Comparison of ENCODE assay signal across 20 mouse cellular contexts in genomic region chr3:90111706-90112105, GRCm38 (mm10). TPM values are rescaled to one million over a fixed set of nuclear protein-coding genes. Genes with fewer than 3 reads are reported as not detected.
A peak's percentile ranks its signal among the peaks of the same experiment; 100 is the strongest.
DNase-seq lines count a peak whose midpoint lies in the region; ATAC-seq and TF ChIP-seq lines count a peak whose summit lies in the region.
"Had no signal": no experiment of that assay in that cellular context is flagged by ENCODE, and none has a peak within 500 bp of the region (broad histone marks: within the 10 kb centered on the region; RNA-seq: fewer than 3 reads in every experiment).

No protein-coding gene starts in this region.

- H3K9me3 ChIP-seq in forebrain, postnatal 0 days (ENCODE audit: low read length): no peaks in the 10 kb centered on the region
- H3K9me3 ChIP-seq in forebrain, embryonic 16.5 days (ENCODE audit: control insufficient read depth, low read length): no peaks in the 10 kb centered on the region
- no peaks in the 10 kb centered on the region for H3K9me3 ChIP-seq in heart, embryonic 16.5 days (replicated peaks; ENCODE audit: control insufficient read depth, low read length)
- H3K9me3 ChIP-seq in hindbrain, embryonic 13.5 days: no peaks in the 10 kb centered on the region
- H3K9me3 ChIP-seq: hindbrain, embryonic 12.5 days; midbrain, embryonic 10.5 days; neural tube, embryonic 13.5 days had no signal

- no peaks in the 10 kb centered on the region for H3K36me3 ChIP-seq in forebrain, postnatal 0 days (ENCODE audit: insufficient read depth)
- H3K36me3 ChIP-seq in forebrain, embryonic 16.5 days (ENCODE audit: control insufficient read depth, insufficient read depth): no peaks in the 10 kb centered on the region
- H3K36me3 ChIP-seq in heart, embryonic 16.5 days (ENCODE audit: control insufficient read depth, insufficient read depth): no peaks in the 10 kb centered on the region
- H3K36me3 ChIP-seq in hindbrain, embryonic 13.5 days: no peaks in the 10 kb centered on the region
- H3K36me3 ChIP-seq: hindbrain, embryonic 12.5 days; midbrain, embryonic 10.5 days; neural tube, embryonic 13.5 days had no signal

- no peaks in the 10 kb centered on the region for H3K4me1 ChIP-seq in forebrain, postnatal 0 days (ENCODE audit: insufficient read depth)
- H3K4me1 ChIP-seq in forebrain, embryonic 16.5 days (replicated peaks; ENCODE audit: control insufficient read depth, insufficient read depth, low read length): no peaks in the 10 kb centered on the region
- H3K4me1 ChIP-seq in heart, embryonic 16.5 days (ENCODE audit: control insufficient read depth, insufficient read depth, low read length): peaks cover 4% of the 10 kb centered on the region
- H3K4me1 ChIP-seq in hindbrain, embryonic 13.5 days (replicated peaks): no peaks in the 10 kb centered on the region
- H3K4me1 ChIP-seq: hindbrain, embryonic 12.5 days; midbrain, embryonic 10.5 days; neural tube, embryonic 13.5 days had no signal

- no peak for TF ChIP-seq CTCF in forebrain, postnatal 0 days (IDR thresholded peaks at IDR 0.05; ENCODE audit: low read depth)

- H3K4me3 ChIP-seq in forebrain, postnatal 0 days (ENCODE audit: low read depth, low read length): no peak overlapping the region
- no peak overlapping the region for H3K4me3 ChIP-seq in forebrain, embryonic 16.5 days (replicated peaks; ENCODE audit: low read length)
- H3K4me3 ChIP-seq in heart, embryonic 16.5 days (ENCODE audit: low read length): no peak overlapping the region
- no peak overlapping the region for H3K4me3 ChIP-seq in hindbrain, embryonic 13.5 days
- H3K4me3 ChIP-seq: hindbrain, embryonic 12.5 days; midbrain, embryonic 10.5 days; neural tube, embryonic 13.5 days had no signal

- intact Hi-C loops in heart, postnatal 10 days (cut with DNase I): no loop called here

- 68% methylated on average over 2 of the region's 2 CpGs for WGBS in forebrain, postnatal 0 days
- 78% methylated on average over 2 of the region's 2 CpGs for whole genome bisulfite sequencing in forebrain, embryonic 16.5 days
- 46% methylated on average over 2 of the region's 2 CpGs for whole genome bisulfite sequencing in heart, embryonic 16.5 days
- 83% methylated on average over 2 of the region's 2 CpGs for WGBS in hindbrain, embryonic 13.5 days

- peak; percentile 87 for ATAC-seq in forebrain, postnatal 0 days
- no peak for ATAC-seq in forebrain, embryonic 16.5 days
- ATAC-seq in heart, embryonic 16.5 days (replicated peaks; ENCODE audit: extremely low read depth, insufficient read depth, low FRiP score): no peak
- ATAC-seq in CD4-positive, CD25-positive, alpha-beta regulatory T cell, adult 4 months: peak; percentile 39
- no peak for ATAC-seq in hindbrain, embryonic 13.5 days (ENCODE audit: low FRiP score)
- ATAC-seq: Patski had no signal

- H3K27ac ChIP-seq in forebrain, postnatal 0 days (ENCODE audit: low read depth, low read length): no peak overlapping the region
- H3K27ac ChIP-seq in forebrain, embryonic 16.5 days (ENCODE audit: low read length): no peak overlapping the region
- peak overlapping the region; percentile 37; the same call in 1 of the 2 replicates for H3K27ac ChIP-seq in heart, embryonic 16.5 days (ENCODE audit: low read length)
- H3K27ac ChIP-seq in hindbrain, embryonic 13.5 days: no peak overlapping the region
- H3K27ac ChIP-seq: hindbrain, embryonic 12.5 days; midbrain, embryonic 10.5 days; neural tube, embryonic 13.5 days had no signal

- H3K27me3 ChIP-seq in forebrain, postnatal 0 days (ENCODE audit: insufficient read depth, low read length): no peaks in the 10 kb centered on the region
- no peaks in the 10 kb centered on the region for H3K27me3 ChIP-seq in forebrain, embryonic 16.5 days (replicated peaks; ENCODE audit: control insufficient read depth, insufficient read depth, low read length)
- H3K27me3 ChIP-seq in heart, embryonic 16.5 days (ENCODE audit: control insufficient read depth, insufficient read depth, low read length): no peaks in the 10 kb centered on the region
- H3K27me3 ChIP-seq in hindbrain, embryonic 13.5 days: no peaks in the 10 kb centered on the region
- H3K27me3 ChIP-seq: hindbrain, embryonic 12.5 days; neural tube, embryonic 13.5 days; Patski had no signal

- no peak overlapping the region for H3K9ac ChIP-seq in forebrain, postnatal 0 days
- H3K9ac ChIP-seq in forebrain, embryonic 16.5 days (replicated peaks; ENCODE audit: low read depth, low read length): no peak overlapping the region
- no peak overlapping the region for H3K9ac ChIP-seq in heart, embryonic 16.5 days (ENCODE audit: low read length)
- H3K9ac ChIP-seq in hindbrain, embryonic 13.5 days: no peak overlapping the region
- H3K9ac ChIP-seq: hindbrain, embryonic 12.5 days; neural tube, embryonic 13.5 days had no signal

- H3K4me2 ChIP-seq in forebrain, postnatal 0 days (ENCODE audit: low read depth): no peak overlapping the region
- H3K4me2 ChIP-seq in forebrain, embryonic 16.5 days (ENCODE audit: low read length): no peak overlapping the region
- no peak overlapping the region for H3K4me2 ChIP-seq in heart, embryonic 16.5 days (ENCODE audit: low read depth, low read length)
- H3K4me2 ChIP-seq in hindbrain, embryonic 13.5 days: no peak overlapping the region
- H3K4me2 ChIP-seq: hindbrain, embryonic 12.5 days; neural tube, embryonic 13.5 days had no signal

- DNase-seq in forebrain, postnatal 0 days: peak; percentile 23
- DNase-seq in heart, postnatal 10 days: no peak
- peak; percentile 35 for DNase-seq in induced T-regulatory cell, adult 2 months (ENCODE audit: low read depth)
- no peak for DNase-seq in urinary bladder, postnatal 36 days (ENCODE audit: low spot score in 2 of 2)
- DNase-seq: adrenal gland, postnatal 36 days; cerebellum, adult 8-10 months; kidney, adult 11 months; kidney, postnatal 10 days; layer of hippocampus, adult 9-11 months; lung, adult 18-20 months; lung, postnatal 36 days; thymus, adult 18-20 months had no signal

RNA-seq across cellular contexts. Expression of gene Nup210l, which starts 7.8 kb away (rescaled TPM):
- 0.31 and 0.38 TPM in 2 replicates for total RNA-seq in forebrain, postnatal 0 days (2014; rRNA removed)
- polyA plus RNA-seq in forebrain, postnatal 0 days (2015; fragmentation: Nextera tagmentation; extraction: Ambion mirVana): 0.10 and 0.11 TPM in 2 replicates
- 0.22 and 0.42 TPM in 2 replicates for polyA plus RNA-seq in forebrain, embryonic 16.5 days (2015; fragmentation: Nextera tagmentation; extraction: Ambion mirVana)
- 0.25 and 0.32 TPM in 2 replicates for polyA plus RNA-seq in heart, embryonic 16.5 days (2015; fragmentation: Nextera tagmentation; extraction: Ambion mirVana)
- total RNA-seq in heart, postnatal 10 days (2021): under 1 TPM; 0.10 to 0.12 TPM
- under 1 TPM; 0.27 to 0.58 TPM for polyA plus RNA-seq in CD4-positive, CD25-positive, alpha-beta regulatory T cell, adult 4 months (2017; shearing (Covaris generic))
- polyA plus RNA-seq in hindbrain, embryonic 13.5 days (2015; fragmentation: Nextera tagmentation; extraction: Ambion mirVana): 0.31 and 0.44 TPM in 2 replicates

RNA-seq across cellular contexts. Expression of gene Tpm3, which starts 39.3 kb away (rescaled TPM):
- 315 and 316 TPM in 2 replicates for total RNA-seq in forebrain, postnatal 0 days (2014; rRNA removed)
- polyA plus RNA-seq in forebrain, postnatal 0 days (2015; fragmentation: Nextera tagmentation; extraction: Ambion mirVana): 419 and 440 TPM in 2 replicates
- 471 and 509 TPM in 2 replicates for polyA plus RNA-seq in forebrain, embryonic 16.5 days (2015; fragmentation: Nextera tagmentation; extraction: Ambion mirVana)
- polyA plus RNA-seq in heart, embryonic 16.5 days (2015; fragmentation: Nextera tagmentation; extraction: Ambion mirVana): 267 and 298 TPM in 2 replicates
- 100 to 1,000 TPM; 103 to 108 TPM for total RNA-seq in heart, postnatal 10 days (2021)
- 1,000 to 10,000 TPM in 1 of 2 experiments, 100 to 1,000 TPM in 1; 868 to 1,085 TPM for polyA plus RNA-seq in CD4-positive, CD25-positive, alpha-beta regulatory T cell, adult 4 months (2017; shearing (Covaris generic))
- polyA plus RNA-seq in hindbrain, embryonic 13.5 days (2015; fragmentation: Nextera tagmentation; extraction: Ambion mirVana): 392 and 415 TPM in 2 replicates

RNA-seq across cellular contexts. Expression of gene Ubap2l, which starts 59.3 kb away (rescaled TPM):
- total RNA-seq in forebrain, postnatal 0 days (2014; rRNA removed): 76.9 and 103 TPM in 2 replicates
- 93.8 and 118 TPM in 2 replicates for polyA plus RNA-seq in forebrain, postnatal 0 days (2015; fragmentation: Nextera tagmentation; extraction: Ambion mirVana)
- polyA plus RNA-seq in forebrain, embryonic 16.5 days (2015; fragmentation: Nextera tagmentation; extraction: Ambion mirVana): 146 and 158 TPM in 2 replicates
- polyA plus RNA-seq in heart, embryonic 16.5 days (2015; fragmentation: Nextera tagmentation; extraction: Ambion mirVana): 111 and 146 TPM in 2 replicates
- total RNA-seq in heart, postnatal 10 days (2021): 100 to 1,000 TPM; 143 to 150 TPM
- polyA plus RNA-seq in CD4-positive, CD25-positive, alpha-beta regulatory T cell, adult 4 months (2017; shearing (Covaris generic)): 100 to 1,000 TPM; 226 to 315 TPM
- polyA plus RNA-seq in hindbrain, embryonic 13.5 days (2015; fragmentation: Nextera tagmentation; extraction: Ambion mirVana): 157 TPM in 2 replicates

Comparison
In these comparisons a context has a peak if more than half of its experiments do, and no peak if none do; other contexts are left out.
1. ATAC-seq: peak in forebrain, postnatal 0 days (single experiment) and CD4-positive, CD25-positive, alpha-beta regulatory T cell, adult 4 months (single experiment); none in forebrain, embryonic 16.5 days (single experiment), heart, embryonic 16.5 days (single experiment) and hindbrain, embryonic 13.5 days (single experiment).
2. DNase-seq: peak in forebrain, postnatal 0 days (single experiment) and induced T-regulatory cell, adult 2 months (single experiment); none in heart, postnatal 10 days (0 of 2) and urinary bladder, postnatal 36 days (0 of 2).